Mouse (Mus musculus) erythroid progenitor cell, adult 5-6 weeks (primary cell): ENCODE measurements around the gene Efcab14. TPM values are rescaled to one million over a fixed set of nuclear protein-coding genes. Genes with fewer than 3 reads are reported as not detected.

ENCODE experiments used
- total RNA-seq, 2 experiments: library from RNA; stranded (forward) in 1 of 2; stranded (reverse) in 1 of 2; fragments of 150-400 nt in 1 of 2; fragments of 186-747, 209-891 nt in 1 of 2; gene quantifications; 2 replicates each; pipeline versions ENCODE4 v1.2.3 to v1.2.4; 2015 to 2017; ENCODE audit warnings: low replicate concordance in 2 of 2

The Efcab14 gene
- total RNA-seq, 2 experiments from 2014 or later: 37.1 to 48.6 TPM

Other genes with a start within 250 kb of the Efcab14 start
- gene Cyp4a14, start 241.6 kb upstream of the Efcab14 start, total RNA-seq (2015; ENCODE audit: low replicate concordance): not detected in 2 replicates
- not detected in 2 replicates for gene Cyp4a14, start 241.6 kb upstream of the Efcab14 start, total RNA-seq (2017; ENCODE audit: low replicate concordance)
- gene Cyp4a10, start 219.5 kb upstream of the Efcab14 start, total RNA-seq (2015; ENCODE audit: low replicate concordance): not detected in 2 replicates
- gene Cyp4a10, start 219.5 kb upstream of the Efcab14 start, total RNA-seq (2017; ENCODE audit: low replicate concordance): not detected in 2 replicates
- gene Cyp4a31, start 174.1 kb upstream of the Efcab14 start, total RNA-seq (2015; ENCODE audit: low replicate concordance): not detected in 2 replicates
- not detected in 2 replicates for gene Cyp4a31, start 174.1 kb upstream of the Efcab14 start, total RNA-seq (2017; ENCODE audit: low replicate concordance)
- not detected in 2 replicates for gene Cyp4a32, start 136.8 kb upstream of the Efcab14 start, total RNA-seq (2015; ENCODE audit: low replicate concordance)
- not detected in 2 replicates for gene Cyp4a32, start 136.8 kb upstream of the Efcab14 start, total RNA-seq (2017; ENCODE audit: low replicate concordance)
- gene Cyp4b1, start 90.0 kb upstream of the Efcab14 start, total RNA-seq (2015; ENCODE audit: low replicate concordance): not detected in 2 replicates
- gene Cyp4b1, start 90.0 kb upstream of the Efcab14 start, total RNA-seq (2017; ENCODE audit: low replicate concordance): not detected in 2 replicates
- not detected in 2 replicates for gene Tex38, start 43.3 kb downstream of the Efcab14 start, total RNA-seq (2015; ENCODE audit: low replicate concordance)
- gene Tex38, start 43.3 kb downstream of the Efcab14 start, total RNA-seq (2017; ENCODE audit: low replicate concordance): not detected in 2 replicates
- 4.2 and 5.8 TPM in 2 replicates for gene Atpaf1, start 47.1 kb downstream of the Efcab14 start, total RNA-seq (2015; ENCODE audit: low replicate concordance)
- 8.1 and 14.3 TPM in 2 replicates for gene Atpaf1, start 47.1 kb downstream of the Efcab14 start, total RNA-seq (2017; ENCODE audit: low replicate concordance)
- gene Mob3c, start 90.3 kb downstream of the Efcab14 start, total RNA-seq (2015; ENCODE audit: low replicate concordance): 6.7 and 26.3 TPM in 2 replicates
- 1.4 and 9.2 TPM in 2 replicates for gene Mob3c, start 90.3 kb downstream of the Efcab14 start, total RNA-seq (2017; ENCODE audit: low replicate concordance)
- gene Mknk1, start 101.5 kb downstream of the Efcab14 start, total RNA-seq (2015; ENCODE audit: low replicate concordance): 82.9 and 104 TPM in 2 replicates
- 116 and 146 TPM in 2 replicates for gene Mknk1, start 101.5 kb downstream of the Efcab14 start, total RNA-seq (2017; ENCODE audit: low replicate concordance)
- gene Kncn, start 146.7 kb downstream of the Efcab14 start, total RNA-seq (2015; ENCODE audit: low replicate concordance): not detected in 2 replicates
- gene Kncn, start 146.7 kb downstream of the Efcab14 start, total RNA-seq (2017; ENCODE audit: low replicate concordance): not detected in 2 replicates
- not detected in 2 replicates for gene 6430628N08Rik, start 152.9 kb downstream of the Efcab14 start, total RNA-seq (2015; ENCODE audit: low replicate concordance)
- gene 6430628N08Rik, start 152.9 kb downstream of the Efcab14 start, total RNA-seq (2017; ENCODE audit: low replicate concordance): not detected in 2 replicates
- gene Dmbx1, start 202.2 kb downstream of the Efcab14 start, total RNA-seq (2015; ENCODE audit: low replicate concordance): not detected in 2 replicates
- gene Dmbx1, start 202.2 kb downstream of the Efcab14 start, total RNA-seq (2017; ENCODE audit: low replicate concordance): not detected in 2 replicates